Mouse (Mus musculus) small intestine, adult 2 months (tissue): ENCODE data around the gene Usp43. TPM values are rescaled to one million over a fixed set of nuclear protein-coding genes. Genes with fewer than 3 reads are reported as not detected.
A peak's percentile ranks its signal among the peaks of the same experiment; 100 is the strongest.

Source experiments
- H3K27ac ChIP-seq: fragments of 200-500 bp; 2 replicates; pipeline ENCODE4 v1.5.1; 2012; ENCODE audit warnings: low read depth, low read length, control low read depth, inconsistent platforms; ENCODE audit not compliant: insufficient read depth
- H3K27me3 ChIP-seq: fragments of 200-500 bp; 2 replicates; pipeline ENCODE4 v1.6.1; 2012; ENCODE audit warnings: mild to moderate bottlenecking, moderate library complexity, low read length, inconsistent platforms; ENCODE audit not compliant: control insufficient read depth, insufficient read depth
- H3K36me3 ChIP-seq: fragments of 200-500 bp; 2 replicates; pipeline ENCODE4 v1.6.1; 2012; ENCODE audit warnings: mild to moderate bottlenecking, low read length, control low read depth, inconsistent platforms; ENCODE audit not compliant: control insufficient read depth, insufficient read depth
- H3K4me1 ChIP-seq: fragments of 200-500 bp; 2 replicates; pipeline ENCODE4 v1.6.1; 2012; ENCODE audit warnings: low read length, inconsistent platforms, mixed read lengths; ENCODE audit not compliant: control insufficient read depth, insufficient read depth, insufficient read length
- H3K4me3 ChIP-seq: fragments of 200-500 bp; 2 replicates; pipeline ENCODE4 v1.5.1; 2012; ENCODE audit warnings: low read depth, mild to moderate bottlenecking, control low read depth, inconsistent platforms, low read length, moderate library complexity
- CTCF ChIP-seq: fragments of 200-500 bp; IDR thresholded peaks from 2 replicates; pipeline ENCODE4 v1.5.1; 2012; ENCODE audit warnings: low read depth, mild to moderate bottlenecking, control low read depth, inconsistent platforms, low read length, moderate library complexity, mixed read lengths; ENCODE audit not compliant: insufficient replicate concordance, insufficient read length; ENCODE audit errors: extremely low read depth
- POLR2A ChIP-seq: fragments of 200-500 bp; IDR thresholded peaks from 2 replicates; pipeline ENCODE4 v1.6.1; 2012; ENCODE audit warnings: low read depth, mild to moderate bottlenecking, control low read depth, inconsistent platforms, low read length, moderate library complexity
- whole genome bisulfite sequencing: fragments of 180-500 bp; shearing (Covaris S2); methylation state at CpG from one replicate; pipeline ENCODE4 v1.1.7; 2018; 5-methylcytosine and 5-hydroxymethylcytosine counted together
- polyA plus RNA-seq: library from polyadenylated mRNA; depleted of rRNA; stranded (reverse); fragments of >200 nt; gene quantifications from 2 replicates; pipeline ENCODE4 v1.2.3, GENCODE M21; 2012; rRNA removed

The Usp43 gene
- polyA plus RNA-seq, 1 experiment: 17.3 TPM

GRCm38 (mm10) chr11:67811535-67811934 lies 110.4 kb downstream of the Usp43 start:
- no peaks in the 10 kb centered on the region for H3K4me1 ChIP-seq
- no peak overlapping the region for H3K27ac ChIP-seq
- no peaks in the 10 kb centered on the region for H3K36me3 ChIP-seq
- H3K4me3 ChIP-seq: no peak overlapping the region
- TF ChIP-seq POLR2A (no peak), CTCF (no peak)
- 68% methylated on average over 6 of the region's 6 CpGs for WGBS
- H3K27me3 ChIP-seq: no peaks in the 10 kb centered on the region

GRCm38 (mm10) chr11:67808051-67808450 lies 113.9 kb downstream of the Usp43 start:
- WGBS: 61% methylated on average over 5 of the region's 5 CpGs
- no peak overlapping the region for H3K27ac ChIP-seq
- no peak for TF ChIP-seq POLR2A
- H3K4me1 ChIP-seq: no peaks in the 10 kb centered on the region
- H3K27me3 ChIP-seq: no peaks in the 10 kb centered on the region
- H3K4me3 ChIP-seq: no peak overlapping the region
- no peaks in the 10 kb centered on the region for H3K36me3 ChIP-seq

DNA sequence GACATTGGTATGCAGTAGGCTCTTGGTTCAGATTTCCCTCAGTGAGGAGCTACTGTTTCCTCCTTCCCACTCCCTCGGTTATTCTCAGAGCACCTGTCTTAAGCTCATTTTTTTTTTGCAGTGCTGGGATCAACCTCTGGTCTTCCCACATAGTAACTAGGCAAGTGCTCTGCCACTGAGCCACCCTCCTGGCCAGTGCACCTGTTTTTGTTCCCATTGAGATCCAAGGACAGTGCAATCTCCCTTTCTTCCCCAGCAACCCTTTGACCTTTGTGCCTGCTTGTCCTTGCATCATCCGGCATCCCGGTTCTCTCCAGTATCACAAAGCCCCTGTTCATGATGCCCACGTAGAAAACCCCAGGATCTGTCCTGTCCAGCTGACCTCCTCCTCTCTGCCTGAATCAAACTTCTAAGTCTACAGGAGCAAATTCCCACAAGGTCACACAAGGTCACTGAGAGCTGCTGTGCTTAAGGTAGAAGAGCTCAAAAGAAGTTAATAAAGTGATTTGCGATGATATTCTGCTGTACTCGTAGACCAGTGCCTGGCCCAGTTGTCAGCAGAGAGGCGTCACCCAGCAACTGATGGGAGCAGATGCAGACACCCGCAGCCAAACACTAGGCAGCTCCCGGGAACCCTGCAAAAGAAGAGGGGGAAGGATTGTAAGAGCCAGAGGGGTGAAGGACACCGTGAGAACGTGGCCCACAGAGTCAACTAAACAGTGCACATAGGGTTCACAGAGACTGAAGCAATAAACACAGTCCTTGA lies 114.9 kb downstream of the Usp43 start:
- no peak overlapping the region for H3K4me3 ChIP-seq
- H3K27ac ChIP-seq: no peak overlapping the region
- no peaks in the 10 kb centered on the region for H3K4me1 ChIP-seq
- no peaks in the 10 kb centered on the region for H3K27me3 ChIP-seq
- WGBS: 71% methylated on average over 11 of the region's 11 CpGs
- no peaks in the 10 kb centered on the region for H3K36me3 ChIP-seq
- TF ChIP-seq POLR2A: no peak

DNA sequence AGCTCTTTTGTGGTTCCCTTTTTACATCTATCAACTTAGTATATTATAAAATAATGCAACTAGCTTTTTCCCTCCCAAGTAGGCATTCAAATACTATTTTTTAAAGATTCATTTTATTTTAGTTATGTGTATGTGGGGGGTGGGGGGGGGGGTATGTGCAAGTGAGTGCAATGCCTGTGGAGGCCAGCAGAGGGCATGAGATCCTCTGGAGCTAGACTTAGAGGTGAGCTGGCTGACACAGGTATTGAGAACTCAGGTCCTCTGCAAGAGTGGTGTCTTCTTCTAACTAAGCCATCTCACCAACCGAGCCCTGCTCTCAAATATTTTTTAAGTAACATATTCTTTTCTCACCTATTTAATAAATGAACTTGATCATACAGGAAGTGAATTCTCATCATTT lies 116.4 kb downstream of the Usp43 start:
- TF ChIP-seq POLR2A: no peak
- peak; percentile 36; the same call in 1 of the 2 replicates for TF ChIP-seq CTCF
- H3K4me1 ChIP-seq: no peaks in the 10 kb centered on the region
- no peaks in the 10 kb centered on the region for H3K27me3 ChIP-seq
- no peak overlapping the region for H3K27ac ChIP-seq
- WGBS: 97% methylated on average over 1 of the region's 1 CpGs
- no peaks in the 10 kb centered on the region for H3K36me3 ChIP-seq
- no peak overlapping the region for H3K4me3 ChIP-seq

Other genes with a start within 250 kb of the Usp43 start
- gene Rcvrn, start 226.8 kb downstream of the Usp43 start, polyA plus RNA-seq: not detected in 2 replicates
- gene Glp2r, start 151.0 kb downstream of the Usp43 start, polyA plus RNA-seq: 0.58 and 2.1 TPM in 2 replicates
- gene Gsg1l2, start 147.5 kb downstream of the Usp43 start, polyA plus RNA-seq: 0.13 TPM in 1 of 2 replicates, not detected in the other
- not detected in 2 replicates for gene Dhrs7c, start 124.0 kb downstream of the Usp43 start, polyA plus RNA-seq
- gene Cfap52, start 43.5 kb upstream of the Usp43 start, polyA plus RNA-seq: 0.29 TPM in 1 of 2 replicates, not detected in the other
- gene Stx8, start 44.0 kb upstream of the Usp43 start, polyA plus RNA-seq: 1.2 and 2.4 TPM in 2 replicates